ENCODE assay signal across 7 mouse cellular contexts in genomic region chr19:23143074-23143445, GRCm38 (mm10). TPM values are rescaled to one million over a fixed set of nuclear protein-coding genes. Genes with fewer than 3 reads are reported as not detected.
DNase-seq lines count a peak whose midpoint lies in the region; ATAC-seq and TF ChIP-seq lines count a peak whose summit lies in the region.

No protein-coding gene starts in this region.

- H3K36me3 ChIP-seq in kidney, embryonic 16.5 days (ENCODE audit: insufficient read depth, low read length): no peaks in the 10 kb centered on the region
- H3K36me3 ChIP-seq in hindbrain, embryonic 14.5 days (replicated peaks; ENCODE audit: control insufficient read depth, insufficient read depth): no peaks in the 10 kb centered on the region
- H3K36me3 ChIP-seq in midbrain, embryonic 16.5 days (ENCODE audit: control insufficient read depth, insufficient read depth, low read length): no peaks in the 10 kb centered on the region

- no peak for DNase-seq in kidney, adult 8-10 months
- no peak for DNase-seq in hindbrain, embryonic 14.5 days (ENCODE audit: low spot score)
- DNase-seq in thymus, postnatal 10 days (ENCODE audit: low spot score in 2 of 2): no peak
- DNase-seq in layer of hippocampus, adult 11-12 months (ENCODE audit: low spot score): no peak

- H3K4me1 ChIP-seq in kidney, embryonic 16.5 days (ENCODE audit: insufficient read depth, low read length): peaks cover 8% of the 10 kb centered on the region
- peaks cover 6% of the 10 kb centered on the region; the same call in 1 of the 2 replicates for H3K4me1 ChIP-seq in cortical plate, adult 2 months (ENCODE audit: control insufficient read depth, insufficient read depth, low read length)
- H3K4me1 ChIP-seq in hindbrain, embryonic 14.5 days (replicated peaks; ENCODE audit: control insufficient read depth, insufficient read depth, low read length): peaks cover 13% of the 10 kb centered on the region
- peaks cover 12% of the 10 kb centered on the region for H3K4me1 ChIP-seq in midbrain, embryonic 16.5 days (ENCODE audit: control insufficient read depth, insufficient read depth, low read length)

- ATAC-seq in kidney, embryonic 16.5 days (ENCODE audit: low FRiP score, low TSS enrichment): no peak
- no peak for ATAC-seq in hindbrain, embryonic 14.5 days (ENCODE audit: low FRiP score)
- ATAC-seq in midbrain, embryonic 16.5 days: no peak

- no peak overlapping the region for H3K27ac ChIP-seq in kidney, embryonic 16.5 days (ENCODE audit: low read length)
- peak overlapping the region; percentile 88 for H3K27ac ChIP-seq in cortical plate, adult 2 months (ENCODE audit: insufficient read depth, low read length)
- H3K27ac ChIP-seq in hindbrain, embryonic 14.5 days: no peak overlapping the region
- H3K27ac ChIP-seq in midbrain, embryonic 16.5 days (ENCODE audit: low read length): no peak overlapping the region

- 70% methylated on average over 7 of the region's 7 CpGs for WGBS in kidney, embryonic 16.5 days
- WGBS in hindbrain, embryonic 14.5 days: 55% methylated on average over 7 of the region's 7 CpGs
- WGBS in midbrain, embryonic 16.5 days: 64% methylated on average over 7 of the region's 7 CpGs

- TF ChIP-seq CTCF in cortical plate, adult 2 months (IDR thresholded peaks at IDR 0.05; ENCODE audit: extremely low read depth, insufficient read depth, low read length): no peak

- no peak for TF ChIP-seq POLR2A in cortical plate, adult 2 months (IDR thresholded peaks at IDR 0.05; ENCODE audit: extremely low read depth, insufficient read depth, low read length)

- H3K4me3 ChIP-seq in kidney, embryonic 16.5 days (ENCODE audit: low read length): peak overlapping the region; percentile 54
- H3K4me3 ChIP-seq in cortical plate, adult 2 months (ENCODE audit: insufficient read depth, low read length): peak overlapping the region; percentile 79
- H3K4me3 ChIP-seq in hindbrain, embryonic 14.5 days (replicated peaks; ENCODE audit: low read length): peak overlapping the region; percentile 64
- H3K4me3 ChIP-seq in midbrain, embryonic 16.5 days (ENCODE audit: low read depth, low read length): no peak overlapping the region

- no peaks in the 10 kb centered on the region for H3K9me3 ChIP-seq in kidney, embryonic 16.5 days (ENCODE audit: low read length)
- no peaks in the 10 kb centered on the region for H3K9me3 ChIP-seq in hindbrain, embryonic 14.5 days (ENCODE audit: control insufficient read depth, low read length)
- no peaks in the 10 kb centered on the region for H3K9me3 ChIP-seq in midbrain, embryonic 16.5 days (replicated peaks; ENCODE audit: control insufficient read depth, low read length, poor library complexity, severe bottlenecking)

- peak overlapping the region; percentile 78 for H3K9ac ChIP-seq in kidney, embryonic 16.5 days (replicated peaks; ENCODE audit: low read length)
- H3K9ac ChIP-seq in hindbrain, embryonic 14.5 days: no peak overlapping the region
- H3K9ac ChIP-seq in midbrain, embryonic 16.5 days (ENCODE audit: low read depth, low read length): no peak overlapping the region

- peak overlapping the region; percentile 96 for H3K4me2 ChIP-seq in kidney, embryonic 16.5 days (replicated peaks; ENCODE audit: low read depth, low read length)
- H3K4me2 ChIP-seq in hindbrain, embryonic 14.5 days (replicated peaks): peak overlapping the region; percentile 89
- peak overlapping the region; percentile 97; the same call in 1 of the 2 replicates for H3K4me2 ChIP-seq in midbrain, embryonic 16.5 days (ENCODE audit: low read length)

- H3K27me3 ChIP-seq in kidney, embryonic 16.5 days (ENCODE audit: insufficient read depth, low read length): no peaks in the 10 kb centered on the region
- peaks cover 43% of the 10 kb centered on the region for H3K27me3 ChIP-seq in hindbrain, embryonic 14.5 days (ENCODE audit: control insufficient read depth, insufficient read depth, low read length)
- peaks cover 9% of the 10 kb centered on the region for H3K27me3 ChIP-seq in midbrain, embryonic 16.5 days (ENCODE audit: control insufficient read depth, insufficient read depth, low read depth, low read length)

RNA-seq across cellular contexts. Expression of gene Klf9, which starts 2.0 kb away (rescaled TPM):
- polyA plus RNA-seq in kidney, embryonic 16.5 days (2015; fragmentation: Nextera tagmentation; extraction: Ambion mirVana): 5.8 and 6.5 TPM in 2 replicates
- polyA plus RNA-seq in cortical plate, adult 2 months (2012; rRNA removed): 112 and 121 TPM in 2 replicates
- polyA plus RNA-seq in hindbrain, embryonic 14.5 days (2014; fragmentation: Nextera tagmentation; extraction: Ambion mirVana): 2.4 and 3.3 TPM in 2 replicates
- 2.3 and 3.1 TPM in 2 replicates for polyA plus RNA-seq in midbrain, embryonic 16.5 days (2015; fragmentation: Nextera tagmentation; extraction: Ambion mirVana)

Comparison
In these comparisons a context has a peak if more than half of its experiments do, and no peak if none do; other contexts are left out.
1. RNA of gene Klf9, which starts 2.0 kb away (polyA plus RNA-seq): 112 to 121 TPM in cortical plate, adult 2 months; 5.8 to 6.5 TPM in kidney, embryonic 16.5 days, 2.3 to 3.1 TPM in midbrain, embryonic 16.5 days and 2.4 to 3.3 TPM in hindbrain, embryonic 14.5 days; every median in the first group is over 10 times any median in the second.
2. Peak in every context shown above with its lines, with median percentiles within 50 percentile points of each other: H3K4me2 ChIP-seq.